Mouse (Mus musculus): ENCODE results near the gene Dnase1l3.
A peak's percentile ranks its signal among the peaks of the same experiment; 100 is the strongest.
"Not testable (repeated sequence)": the region's sequence is repeated elsewhere in the genome, so short reads cannot be mapped to it uniquely, and the experiment has no call there.

The Dnase1l3 gene

DNA sequence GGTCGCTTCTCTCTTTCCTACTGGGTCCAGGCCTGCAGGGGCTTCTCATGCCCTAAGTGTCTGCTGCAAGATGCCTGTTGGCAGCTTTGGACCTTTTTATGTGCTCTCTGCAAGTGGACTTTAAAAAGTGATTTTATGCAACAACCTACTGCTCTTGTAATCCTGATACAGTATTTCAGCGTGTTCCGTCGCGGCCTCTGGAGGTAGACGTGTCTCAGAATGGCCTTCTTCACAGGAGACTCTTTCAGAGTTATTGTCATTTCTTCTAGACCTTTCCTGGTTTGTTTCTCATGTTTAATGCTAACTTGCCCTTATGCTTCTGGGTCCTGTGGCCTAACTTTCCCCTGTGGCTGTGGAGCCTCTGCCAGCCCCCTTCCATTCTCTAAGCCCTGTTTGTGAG, 21.4 kb upstream of the Dnase1l3 start:
- no peak for DNase-seq (ENCODE audit: extremely low spot score, low read depth, low spot score)

DNA sequence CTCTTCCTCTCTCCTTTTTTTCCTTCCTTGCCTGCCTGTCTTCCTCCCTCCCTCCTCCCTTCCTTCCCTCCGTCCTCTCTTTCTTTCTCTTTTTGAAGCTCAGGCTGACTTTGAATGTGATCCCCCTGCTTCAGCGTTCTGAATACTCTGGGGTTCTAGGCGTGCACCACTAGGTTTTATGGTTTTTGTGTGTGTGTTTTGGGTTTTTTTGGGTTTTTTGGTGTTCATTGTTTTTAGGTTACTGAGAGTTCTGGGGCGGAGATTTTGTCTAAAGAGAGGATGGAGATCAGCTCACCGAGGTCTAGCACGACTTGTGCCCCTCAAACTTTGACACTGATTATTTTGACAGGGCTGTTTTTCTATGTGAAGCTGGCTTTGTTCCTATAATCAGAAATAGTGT, 17.6 kb upstream of the Dnase1l3 start:
- DNase-seq (ENCODE audit: extremely low spot score, low read depth, low spot score): no peak

DNA sequence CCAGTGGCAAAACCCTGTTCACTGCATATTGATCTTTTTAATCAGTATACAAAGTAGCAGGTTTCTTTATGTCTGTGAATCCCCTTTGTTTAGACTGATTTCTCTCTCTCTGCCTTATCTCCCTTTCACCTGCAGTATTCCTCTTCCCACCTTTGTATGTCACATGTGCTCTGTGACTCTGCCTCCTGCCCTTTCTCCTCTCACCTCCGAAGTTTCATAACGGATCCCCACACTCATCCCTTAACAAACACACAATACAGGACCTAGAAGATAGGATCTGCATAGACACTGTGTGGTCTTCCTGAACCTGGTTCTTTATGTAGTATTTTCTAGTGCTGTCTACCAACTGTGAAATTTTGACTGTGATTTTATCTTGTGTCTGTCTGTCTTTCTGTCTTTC, 16.9 kb upstream of the Dnase1l3 start:
- DNase-seq (ENCODE audit: extremely low spot score, low read depth, low spot score): no peak

DNA sequence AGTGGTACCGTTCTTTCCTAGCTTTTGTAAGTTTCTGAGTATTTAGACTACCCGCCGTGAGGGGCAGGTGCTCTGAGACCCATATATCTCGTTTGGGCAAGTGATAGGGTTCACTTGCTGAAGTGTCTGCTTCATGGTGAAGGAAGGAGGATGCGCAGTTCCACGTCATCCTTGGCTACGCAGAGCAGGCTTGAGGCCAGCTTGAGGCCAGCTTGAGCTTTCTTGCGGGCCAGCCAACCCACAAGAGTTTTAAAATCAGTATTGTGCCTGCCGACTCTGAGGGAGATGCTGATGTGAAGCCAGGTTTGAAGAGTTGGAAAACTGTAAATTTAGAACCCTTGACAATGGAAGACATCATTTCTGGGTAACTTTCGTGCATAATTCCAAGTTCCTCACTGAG, 13.6 kb upstream of the Dnase1l3 start:
- no peak for DNase-seq (ENCODE audit: extremely low spot score, low read depth, low spot score)

DNA sequence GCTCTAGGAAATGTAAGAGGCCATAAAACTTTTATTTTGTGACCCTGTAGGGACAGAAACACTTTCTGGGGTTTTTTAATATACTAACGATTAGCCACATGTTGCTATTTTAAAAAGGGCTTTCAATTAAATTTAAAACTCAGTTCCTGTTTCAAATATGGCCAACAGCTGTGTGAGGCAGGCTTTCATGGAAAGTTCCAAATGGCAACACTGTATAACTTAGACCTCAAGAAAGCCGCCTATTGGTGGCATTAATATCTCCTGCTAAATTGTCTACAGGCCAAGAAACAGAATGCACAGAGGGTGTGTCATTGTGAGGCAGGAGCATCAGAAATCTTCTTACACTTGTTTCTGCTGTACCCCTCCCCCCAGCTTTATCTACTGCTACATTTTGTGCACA, 13.1 kb upstream of the Dnase1l3 start:
- no peak for DNase-seq (ENCODE audit: extremely low spot score, low read depth, low spot score)

DNA sequence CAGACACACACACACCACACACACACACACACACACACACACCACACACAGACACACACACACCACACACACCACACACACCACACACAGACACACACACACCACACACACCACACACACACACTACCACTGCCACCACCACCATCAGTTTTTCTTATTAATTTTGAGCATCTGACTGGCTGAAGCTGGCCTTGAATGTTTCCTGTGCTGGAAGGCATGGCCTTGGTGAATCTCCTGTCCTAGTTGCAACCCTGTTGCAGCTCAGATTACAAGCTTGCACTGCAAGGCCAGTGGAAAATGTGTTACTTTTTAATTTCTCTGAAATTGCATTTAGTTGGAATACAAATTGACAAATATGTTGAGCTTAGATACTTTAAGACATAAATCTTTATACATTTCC, 12.7 kb upstream of the Dnase1l3 start:
- no peak for DNase-seq (ENCODE audit: extremely low spot score, low read depth, low spot score)

DNA sequence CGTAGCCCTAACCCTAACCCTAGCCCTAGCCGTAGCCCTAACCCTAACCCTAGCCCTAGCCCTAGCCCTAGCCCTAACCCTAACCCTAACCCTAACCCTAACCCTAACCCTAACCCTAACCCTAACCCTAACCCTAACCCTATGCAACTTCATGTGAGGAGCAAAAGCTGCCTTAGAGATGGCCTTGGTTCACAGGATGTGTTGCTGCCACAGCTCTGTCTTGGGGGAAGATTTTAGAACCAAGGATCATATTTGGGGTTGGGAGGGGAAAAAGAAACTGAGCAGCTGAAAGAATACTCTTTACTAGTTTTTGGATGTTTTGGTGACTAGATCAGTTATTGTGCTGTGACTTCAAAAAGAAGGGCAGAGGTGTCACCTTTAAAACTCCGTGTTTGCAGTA, 11.7 kb upstream of the Dnase1l3 start:
- DNase-seq (ENCODE audit: extremely low spot score, low read depth, low spot score): not testable (repeated sequence)

DNA sequence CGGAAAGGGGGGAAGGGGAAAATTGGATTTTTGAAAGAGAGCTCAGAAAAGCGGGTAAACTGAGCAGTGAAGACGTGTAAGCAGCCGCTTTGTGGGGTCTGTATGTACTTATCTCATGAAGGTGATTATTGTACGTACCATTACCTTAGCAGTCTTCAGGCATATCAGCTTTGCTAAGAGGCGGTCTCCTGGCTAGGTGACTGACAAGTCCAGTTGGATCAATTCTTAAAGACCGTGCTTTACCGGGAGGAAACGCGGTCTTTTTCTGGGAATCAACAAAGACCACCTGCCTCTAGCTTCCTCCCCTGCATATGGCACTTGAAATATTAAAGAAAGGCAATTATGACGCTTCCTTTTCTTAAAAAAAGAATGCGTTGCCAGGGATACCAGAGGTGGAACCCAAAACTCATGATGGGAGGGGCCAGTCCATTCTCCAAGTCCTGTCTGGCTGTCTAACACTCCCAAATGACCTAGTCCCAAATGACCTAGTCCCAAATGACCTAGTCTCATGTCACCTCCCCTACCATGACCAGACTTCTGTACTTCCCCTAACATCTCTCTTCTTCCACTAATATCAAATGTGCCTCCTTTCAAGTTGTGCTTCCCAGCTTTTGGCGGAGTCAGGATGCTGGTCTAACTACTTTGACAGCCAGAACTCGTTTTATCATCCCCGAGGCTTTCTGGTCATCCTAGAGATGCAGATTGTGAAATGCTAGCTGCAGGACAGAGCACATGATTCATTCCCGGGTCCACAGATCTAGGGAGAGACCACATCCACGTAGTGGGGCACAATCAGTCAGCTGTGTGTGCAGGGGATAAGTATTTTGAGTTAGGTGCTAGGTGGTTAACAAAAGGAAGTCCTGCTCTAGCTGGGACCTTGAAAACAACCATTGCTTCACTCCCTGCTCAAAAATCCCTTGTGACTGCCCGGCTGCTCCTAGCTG, 9.6 kb upstream of the Dnase1l3 start:
- DNase-seq (ENCODE audit: extremely low spot score, low read depth, low spot score): no peak

DNA sequence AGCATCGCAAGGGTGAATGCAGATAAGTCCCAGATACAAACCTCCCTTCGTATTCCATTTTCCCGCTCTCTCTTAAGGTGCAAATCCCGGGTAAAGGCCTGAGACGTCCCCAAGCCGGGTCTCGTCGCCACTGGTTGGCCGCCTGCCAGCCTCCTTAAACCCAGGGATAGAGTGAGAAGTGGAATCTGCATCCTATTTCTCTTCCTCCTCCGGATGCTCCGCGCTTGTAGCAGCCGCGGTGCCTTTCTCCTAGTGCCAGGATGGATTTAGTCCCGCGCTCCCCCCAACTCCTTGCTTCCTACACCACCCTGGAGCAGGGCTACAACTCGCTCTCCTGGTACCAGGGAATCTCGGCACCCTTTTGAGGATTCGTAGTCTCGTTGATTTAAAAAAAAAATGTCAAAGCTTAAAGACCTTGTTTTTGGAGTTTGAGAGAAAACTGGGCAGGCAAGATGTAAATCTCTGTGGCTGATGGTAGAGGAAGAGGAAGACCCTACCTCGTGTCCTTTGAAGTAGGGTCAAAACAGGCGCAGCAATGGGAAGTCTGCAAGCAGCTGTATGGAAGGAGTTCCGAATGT, 8.8 kb upstream of the Dnase1l3 start:
- DNase-seq (ENCODE audit: extremely low spot score, low read depth, low spot score): no peak

DNA sequence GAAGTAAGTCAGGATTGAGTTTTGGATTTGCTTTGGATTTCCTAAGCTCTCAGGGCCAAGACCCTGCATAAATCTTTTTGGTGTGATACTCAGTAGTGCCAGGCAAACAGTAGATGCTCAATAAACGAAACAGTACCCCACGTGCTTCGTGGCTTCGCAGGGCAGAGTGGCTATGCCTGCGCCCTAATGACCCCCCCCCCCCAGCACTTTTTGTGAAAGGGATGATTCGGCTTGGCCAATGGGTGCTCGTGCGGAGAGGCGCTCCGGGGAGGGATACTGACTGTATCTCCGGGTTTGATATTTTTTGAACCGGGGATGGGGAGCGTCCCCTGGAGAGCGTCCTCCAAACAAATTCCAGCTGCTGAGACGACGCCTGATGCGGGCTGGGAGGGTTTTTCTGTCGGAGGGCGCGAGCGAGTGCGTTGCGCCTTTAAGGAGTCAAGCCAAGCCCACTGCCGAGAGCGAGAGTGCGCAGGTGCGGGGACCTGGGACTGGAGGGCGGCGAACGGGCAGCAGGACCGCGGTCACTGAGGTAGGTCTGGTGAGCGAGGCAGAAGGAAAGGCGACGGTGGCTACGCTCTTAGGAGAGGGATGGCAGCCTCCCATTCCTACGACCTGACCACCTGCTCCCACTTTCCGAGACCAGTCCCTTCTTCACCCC, 8.2 kb upstream of the Dnase1l3 start, which contains the start of gene Abhd6:
Gene Abhd6 (plus strand): TSS at position 471 of the 661 bp plus-strand sequence.
- peak; percentile 70 for DNase-seq (ENCODE audit: extremely low spot score, low read depth, low spot score)

DNA sequence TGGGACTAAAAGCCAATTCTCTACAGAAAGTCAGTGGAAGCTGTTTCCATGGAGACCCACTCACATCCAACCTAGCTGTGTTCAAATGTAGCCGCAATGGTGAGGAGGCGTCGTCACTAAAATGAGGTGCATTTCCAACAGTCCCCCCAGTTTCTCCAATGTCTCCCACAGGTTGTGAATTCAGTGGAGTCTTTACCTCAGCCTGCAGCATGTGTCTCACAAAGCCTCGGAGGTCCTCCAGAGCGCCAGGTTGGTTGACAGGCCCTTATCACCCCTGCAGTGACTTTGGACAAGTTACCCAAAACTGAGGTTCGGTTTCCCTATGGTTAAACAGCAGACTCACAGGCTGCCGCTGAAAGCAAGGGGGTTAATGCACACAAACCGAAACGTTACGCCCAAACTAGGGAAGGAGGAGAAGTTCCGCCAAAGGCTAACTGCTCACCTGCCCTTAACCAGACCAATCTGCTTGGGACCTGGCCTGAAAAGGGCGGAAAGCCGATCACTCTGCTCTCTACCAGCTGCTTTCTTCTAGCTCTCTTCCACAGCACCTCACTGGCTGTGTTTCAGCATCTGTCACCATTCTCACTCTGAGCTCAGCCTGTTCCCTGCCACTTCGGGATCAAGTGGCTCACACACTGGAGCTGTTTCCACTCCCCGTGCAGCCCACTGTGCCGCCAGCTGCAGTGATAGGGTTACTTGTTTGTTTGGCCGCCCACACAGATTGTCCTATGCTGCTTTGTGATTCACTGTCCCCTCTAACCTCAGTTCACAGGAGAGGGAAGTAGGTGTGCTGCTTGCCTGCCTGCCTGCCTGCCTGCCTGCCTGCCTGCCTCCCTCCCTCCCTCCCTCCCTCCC, 6.7 kb upstream of the Dnase1l3 start:
- DNase-seq (ENCODE audit: extremely low spot score, low read depth, low spot score): no peak

DNA sequence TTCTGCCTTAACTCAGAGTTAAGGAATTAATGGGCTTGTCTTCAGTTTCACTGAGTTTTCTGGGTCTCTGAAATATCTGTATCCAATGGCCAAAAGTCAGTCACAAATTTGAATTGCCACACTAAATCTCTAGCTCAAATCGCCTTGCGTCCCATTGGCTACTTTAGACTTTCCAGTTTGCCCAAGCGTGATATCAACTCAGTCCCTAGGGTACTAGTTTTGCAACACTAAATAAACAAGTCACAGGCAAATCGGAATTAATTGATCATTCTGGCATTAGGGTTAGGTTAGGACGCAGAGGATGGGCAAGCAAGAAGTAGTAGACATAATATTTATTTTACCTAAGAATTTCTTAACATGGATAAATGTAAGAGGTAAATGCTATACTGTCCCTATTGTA, 5.9 kb upstream of the Dnase1l3 start:
- DNase-seq (ENCODE audit: extremely low spot score, low read depth, low spot score): no peak

DNA sequence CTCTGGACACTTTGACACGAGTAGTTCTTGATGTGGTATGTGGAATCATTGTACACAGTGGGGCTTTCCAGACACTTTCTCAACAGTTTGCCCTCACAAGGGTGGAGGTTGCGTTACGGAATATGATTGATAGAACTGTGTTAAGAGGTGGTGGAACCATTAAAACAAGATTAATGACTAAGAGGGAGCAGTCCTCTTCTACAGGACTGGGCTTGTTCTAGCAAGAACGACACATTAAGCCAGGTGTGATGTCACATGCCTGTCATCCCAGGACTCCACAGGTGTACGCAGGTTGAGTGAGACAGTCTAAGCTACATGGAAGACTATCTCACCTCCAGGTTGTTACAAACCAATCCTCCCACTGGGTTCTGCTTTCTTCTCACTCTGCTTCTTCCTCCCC, 5.1 kb upstream of the Dnase1l3 start:
- no peak for DNase-seq (ENCODE audit: extremely low spot score, low read depth, low spot score)

DNA sequence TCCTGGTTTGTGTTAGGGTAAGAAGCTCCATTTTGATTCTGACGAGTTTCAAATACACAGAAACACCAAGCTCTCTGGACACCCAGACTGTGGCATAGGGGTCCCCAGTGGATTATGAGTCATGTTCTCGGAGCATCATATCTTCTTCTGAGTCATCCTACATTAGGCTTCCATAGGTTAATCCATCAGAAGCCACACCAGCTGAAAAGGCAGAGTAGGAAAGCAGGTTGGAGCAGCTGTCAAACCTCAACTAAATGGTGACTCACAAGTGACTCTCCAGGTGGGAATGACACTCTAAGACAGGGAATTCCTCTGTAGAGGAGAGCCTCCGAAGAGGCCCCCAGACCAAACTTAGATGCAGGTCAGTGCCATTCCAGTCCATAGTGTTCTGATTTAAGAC, 4.7 kb upstream of the Dnase1l3 start:
- DNase-seq (ENCODE audit: extremely low spot score, low read depth, low spot score): no peak

DNA sequence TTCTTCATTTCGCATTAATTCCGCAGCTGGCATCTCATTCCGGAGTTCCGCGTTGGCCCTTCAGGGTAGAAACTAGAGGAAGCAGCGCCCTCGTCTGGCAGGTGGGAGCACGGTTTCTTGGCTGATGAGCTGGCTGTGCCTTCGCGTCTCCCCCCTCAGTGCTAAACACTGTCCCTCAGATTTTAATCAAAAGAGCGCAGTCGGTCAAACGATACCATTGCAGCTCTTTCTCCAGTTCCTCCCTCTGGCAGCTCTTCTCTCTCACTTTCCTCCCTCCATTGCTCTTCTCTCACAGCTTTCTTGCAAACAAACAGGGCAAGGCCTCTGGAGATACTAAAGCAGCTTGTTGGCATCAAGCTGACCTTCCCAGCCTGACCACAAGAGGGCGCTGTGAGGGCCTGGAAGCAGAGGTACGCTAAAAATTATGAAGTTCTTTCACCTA, 2.9 kb upstream of the Dnase1l3 start:
- peak; percentile 83 for DNase-seq (ENCODE audit: extremely low spot score, low read depth, low spot score)

DNA sequence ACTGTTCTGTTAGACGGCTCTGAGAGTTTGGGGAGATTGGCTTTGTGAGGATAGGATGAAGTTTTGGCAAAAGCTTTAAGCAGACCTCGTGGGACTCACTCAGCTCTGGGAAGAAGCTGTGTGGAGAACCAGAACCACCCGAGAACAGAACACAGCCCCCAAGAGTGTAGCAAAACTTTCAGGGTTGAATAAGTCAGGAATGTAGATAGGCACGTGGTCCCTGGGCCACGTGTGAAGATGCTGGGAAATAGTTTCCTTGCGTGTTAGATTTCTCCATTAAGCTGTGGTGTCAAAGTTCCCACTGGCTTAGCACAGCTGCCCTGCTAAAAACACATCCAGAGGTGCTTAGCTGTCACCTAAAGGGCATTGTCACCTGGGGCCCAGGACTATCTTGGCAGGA, 2.2 kb downstream of the Dnase1l3 start:
- DNase-seq (ENCODE audit: extremely low spot score, low read depth, low spot score): no peak

DNA sequence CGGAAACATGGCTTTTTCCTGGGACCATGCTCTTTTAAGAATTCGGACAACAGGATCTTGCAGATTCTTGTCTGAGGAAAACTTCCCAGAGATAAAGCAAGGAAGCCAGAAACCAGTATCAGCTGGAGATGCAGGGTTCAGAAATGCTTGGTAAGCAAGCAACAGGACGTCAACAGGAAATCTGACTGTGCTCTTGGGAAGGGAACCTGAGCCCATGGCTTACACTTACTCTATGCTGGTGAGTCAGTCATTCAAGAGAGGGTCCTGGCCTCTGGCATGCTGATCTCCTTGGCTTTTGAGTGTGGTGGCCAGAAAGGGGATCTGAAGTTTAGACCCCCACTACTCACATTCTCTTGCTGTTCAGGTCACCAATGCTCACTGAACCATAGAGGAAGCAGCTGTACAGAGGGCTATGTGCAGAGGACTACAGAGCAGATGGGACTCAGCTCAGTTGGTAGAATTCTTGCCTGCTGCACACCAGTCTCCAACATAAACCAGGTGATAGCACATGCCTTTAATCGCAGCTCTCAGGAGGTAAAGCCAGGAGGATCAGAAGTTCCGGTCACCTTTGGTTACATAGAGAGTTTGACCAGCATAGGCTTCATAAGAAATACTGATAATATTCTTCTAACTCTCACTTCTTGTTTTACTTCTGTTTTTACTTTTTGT, 3.1 kb downstream of the Dnase1l3 start:
- DNase-seq (ENCODE audit: extremely low spot score, low read depth, low spot score): no peak

DNA sequence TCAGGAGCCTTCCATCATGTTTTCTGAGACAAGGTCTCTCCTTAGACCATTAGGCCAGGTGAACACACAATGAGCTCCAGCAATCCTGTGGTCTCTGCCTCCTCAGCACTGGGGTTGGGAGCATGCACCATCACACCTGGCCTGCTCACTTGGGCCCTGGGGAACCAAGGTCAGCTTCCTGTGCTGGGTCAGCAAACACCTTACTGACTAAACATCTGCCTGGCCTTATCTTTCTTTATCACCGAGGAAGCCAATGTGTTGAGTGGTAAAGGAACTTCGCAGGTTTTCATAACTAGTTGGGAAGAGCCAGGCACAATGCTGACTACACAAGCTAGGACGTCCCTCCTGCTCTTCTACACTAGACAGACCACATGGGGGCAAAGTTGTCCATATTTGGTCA, 4.4 kb downstream of the Dnase1l3 start:
- DNase-seq (ENCODE audit: extremely low spot score, low read depth, low spot score): no peak

DNA sequence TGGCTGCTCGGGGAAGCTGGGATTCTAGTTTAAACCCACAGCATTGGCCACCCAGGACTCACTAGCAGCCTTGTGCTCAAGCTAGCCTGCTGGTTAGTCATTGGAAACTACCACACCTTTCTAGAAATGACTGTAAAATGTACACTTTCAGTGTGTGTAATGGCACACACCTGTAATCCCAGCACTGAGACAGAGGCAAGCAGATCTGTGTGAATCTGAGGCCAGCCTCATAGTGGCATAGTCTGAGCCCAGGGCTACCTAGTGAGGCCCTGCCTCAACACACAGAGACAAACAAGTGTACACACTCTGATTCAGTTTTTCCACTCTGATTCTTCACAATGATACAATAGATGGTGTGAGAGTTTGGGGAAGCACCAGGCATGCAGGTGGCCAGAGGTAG, 5.0 kb downstream of the Dnase1l3 start:
- no peak for DNase-seq (ENCODE audit: extremely low spot score, low read depth, low spot score)

DNA sequence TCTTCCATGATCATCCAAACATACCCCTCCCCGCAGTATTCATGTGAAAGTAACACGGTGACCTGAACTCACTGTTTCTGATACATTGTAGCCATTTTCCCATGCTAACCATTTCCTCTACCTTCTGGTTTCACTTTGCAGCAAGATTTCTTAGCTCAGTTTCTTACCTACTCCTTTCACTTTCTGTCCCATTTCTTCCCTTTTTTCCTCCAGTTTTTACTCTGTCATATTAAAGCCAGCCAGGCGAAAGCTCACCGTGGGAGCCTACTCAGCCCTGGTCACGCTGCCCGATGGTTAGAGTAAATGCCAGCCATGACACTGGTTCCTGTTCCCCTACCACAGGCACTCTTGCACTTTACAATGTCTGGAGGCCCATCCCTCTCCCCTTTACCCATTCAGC, 7.5 kb downstream of the Dnase1l3 start:
- DNase-seq (ENCODE audit: extremely low spot score, low read depth, low spot score): no peak
